Mouse (Mus musculus) neutrophil, adult 83 days (primary cell): ENCODE measurements around the gene Cpb1. TPM values are rescaled to one million over a fixed set of nuclear protein-coding genes. Genes with fewer than 3 reads are reported as not detected.

Experiments
- total RNA-seq, 2 experiments: library from RNA; stranded (reverse); gene quantifications; one replicate each; pipeline ENCODE4 v1.2.4; 2023

The Cpb1 gene
- total RNA-seq, result not detected

DNA sequence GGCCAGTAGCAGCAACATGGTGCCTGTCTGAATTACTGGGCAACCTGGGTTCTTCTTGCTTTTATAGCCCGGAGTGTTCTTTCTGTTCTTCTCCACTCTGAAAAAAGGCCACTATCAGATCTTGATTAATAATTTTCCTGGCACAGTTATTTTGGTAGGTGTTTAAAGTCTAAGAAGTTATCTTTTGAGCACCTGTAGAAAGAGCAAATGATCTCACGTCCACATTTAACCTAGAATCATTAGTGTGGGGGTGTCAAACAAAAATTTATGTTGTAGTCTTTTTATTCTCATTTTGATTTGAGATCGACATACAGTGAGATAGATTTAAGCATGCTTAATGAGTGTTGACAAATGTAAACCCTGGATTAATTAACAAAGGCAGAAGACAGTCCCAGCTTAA is at the start of gene Cpb1:
TSS of gene Cpb1 (minus strand) at position 101 of the 400 bp plus-strand sequence.

DNA sequence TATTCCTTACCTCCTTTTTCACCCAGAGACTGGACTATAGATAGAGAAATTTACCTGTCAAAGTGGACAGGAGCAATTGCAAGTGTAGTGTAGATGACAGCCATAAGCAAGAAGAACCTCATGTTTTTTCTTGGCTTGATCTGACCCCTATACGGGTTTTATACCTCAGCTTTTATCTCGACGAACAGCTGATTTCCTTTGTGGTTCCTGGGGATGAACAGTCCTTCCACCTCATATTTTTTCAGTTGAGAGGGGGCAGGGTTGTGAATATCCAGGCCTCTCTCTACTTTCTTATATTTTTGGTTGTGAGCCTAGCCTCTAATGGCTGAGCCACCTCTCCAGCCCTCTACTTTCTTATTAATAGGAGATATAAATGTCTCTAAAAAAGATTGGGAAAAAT is 33.5 kb downstream of the Cpb1 start, which contains the start of gene Cpa3:
TSS of gene Cpa3 (minus strand) at position 132 of the 400 bp plus-strand sequence.

Other genes starting within 250 kb of the Cpb1 start
- 10 to 100 TPM; 66.8 to 74.0 TPM for gene Hps3, start 240.4 kb downstream of the Cpb1 start, total RNA-seq
- 10 to 100 TPM; 31.9 to 33.6 TPM for gene Hltf, start 217.9 kb downstream of the Cpb1 start, total RNA-seq
- gene Gyg, start 120.4 kb downstream of the Cpb1 start, total RNA-seq, result 100 to 1,000 TPM; 133 to 152 TPM
- gene Cpa3, start 33.6 kb downstream of the Cpb1 start, total RNA-seq, result 1 to 10 TPM; 8.4 to 9.2 TPM
- not detected for gene Agtr1b, start 91.4 kb upstream of the Cpb1 start, total RNA-seq